Mouse (Mus musculus): ENCODE data around the gene Dlx5.

DNA sequence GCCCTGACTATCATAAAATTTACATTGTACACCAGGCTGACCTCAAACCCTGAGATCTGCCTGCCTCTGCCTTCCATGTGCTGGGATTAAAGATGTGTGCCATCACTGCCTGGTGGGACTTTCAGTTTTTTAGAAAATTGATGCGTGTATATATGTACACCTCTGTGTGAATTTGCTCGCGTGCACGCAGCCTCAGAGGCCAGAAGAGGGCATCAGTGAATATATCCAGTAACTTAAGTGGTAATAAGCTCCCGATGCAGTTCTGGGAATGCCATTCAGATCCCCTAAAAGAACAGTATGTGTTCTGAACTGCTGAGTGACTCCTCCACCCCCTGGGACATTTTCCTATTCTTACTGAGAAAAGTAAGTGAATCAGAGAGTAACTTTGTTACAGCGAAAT is 8.2 kb upstream of the Dlx5 start:
- no peak for TF ChIP-seq POLR2A (IDR thresholded peaks at IDR 0.05; ENCODE audit: low read depth, low read length)
- TF ChIP-seq CTCF (conservative IDR thresholded peaks at IDR 0.05; ENCODE audit: insufficient read depth, insufficient read length, low read depth, low read length): no peak

Measured in kidney, adult 2 months (tissue).